Mouse (Mus musculus): ENCODE measurements around the gene Epc2. TPM values are rescaled to one million over a fixed set of nuclear protein-coding genes. Genes with fewer than 3 reads are reported as not detected.

Gene Epc2
- polyA plus RNA-seq, 1 experiment from 2014 or later = 10.3 TPM

DNA sequence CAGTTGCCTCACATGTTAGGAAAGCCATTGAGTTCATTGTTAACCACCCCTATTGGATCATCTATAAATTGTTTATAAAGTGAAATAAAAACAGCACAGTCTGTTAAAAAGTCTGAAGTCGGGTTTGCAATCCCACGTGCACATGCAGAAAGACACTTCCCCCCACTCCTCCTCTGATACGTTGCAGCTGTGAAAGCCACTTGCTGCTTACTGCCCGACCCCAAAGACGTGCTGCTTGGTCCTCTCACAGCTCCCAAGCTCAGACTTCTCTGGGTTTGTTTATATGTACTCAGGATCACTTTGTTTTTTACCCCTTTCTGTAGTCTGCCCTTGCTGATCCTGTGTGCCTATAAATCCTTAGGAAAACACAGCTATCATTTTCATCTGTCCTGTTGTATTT, 96.5 kb downstream of the Epc2 start:
- H3K9ac ChIP-seq = no peak overlapping the region
- no peak overlapping the region for H3K4me2 ChIP-seq
- H3K4me1 ChIP-seq (replicated peaks) = no peaks in the 10 kb centered on the region
- H3K9me3 ChIP-seq = no peaks in the 10 kb centered on the region
- peaks cover 29% of the 10 kb centered on the region for H3K36me3 ChIP-seq
- H3K27me3 ChIP-seq = no peaks in the 10 kb centered on the region
- ATAC-seq (ENCODE audit: low FRiP score, low read depth) = no peak
- no peak overlapping the region for H3K27ac ChIP-seq (replicated peaks)
- 82% methylated on average over 5 of the region's 5 CpGs for WGBS
- H3K4me3 ChIP-seq = no peak overlapping the region

DNA sequence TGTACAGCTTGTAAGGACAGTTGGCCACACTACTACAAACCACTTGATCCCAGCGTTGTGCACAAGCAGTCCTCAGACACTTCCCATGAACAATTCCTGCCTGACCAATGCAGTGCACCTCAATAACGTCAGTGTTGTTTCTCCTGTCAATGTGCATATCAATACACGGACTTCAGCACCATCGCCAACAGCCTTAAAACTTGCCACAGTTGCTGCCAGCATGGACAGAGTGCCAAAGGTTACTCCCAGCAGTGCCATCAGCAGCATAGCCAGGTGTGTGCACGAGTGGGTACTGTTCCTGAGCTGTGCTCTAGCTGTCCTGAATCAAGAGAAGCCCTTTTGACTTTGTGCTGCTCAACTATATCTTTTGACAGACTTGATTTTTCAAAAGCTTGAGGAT, 97.2 kb downstream of the Epc2 start:
- H3K9me3 ChIP-seq = no peaks in the 10 kb centered on the region
- ATAC-seq (ENCODE audit: low FRiP score, low read depth) = no peak

DNA sequence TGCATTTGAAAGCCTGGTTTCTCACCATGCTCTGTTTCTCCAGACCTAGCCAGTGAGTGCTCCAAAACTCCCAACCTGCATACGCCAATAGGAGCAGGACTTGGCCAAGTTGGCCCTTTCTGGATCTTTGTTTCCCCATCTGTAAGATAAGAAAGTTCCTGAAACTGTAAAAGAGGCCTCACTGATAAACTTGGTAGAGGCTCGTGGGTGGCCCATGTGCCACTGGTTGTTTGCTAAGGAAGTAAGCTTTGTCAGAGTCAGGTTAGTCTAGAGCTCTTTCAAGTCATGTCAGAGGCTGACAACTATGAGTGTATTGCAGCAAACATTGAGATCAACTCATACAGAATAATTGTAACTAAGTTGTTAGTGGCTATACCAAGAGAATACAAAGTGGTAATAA, 101.8 kb downstream of the Epc2 start:
- Histone ChIP-seq H3K27me3 (no peaks in the 10 kb centered on the region), H3K4me2 (no peak overlapping the region), H3K9me3 (no peaks in the 10 kb centered on the region), H3K27ac (replicated peaks) (no peak overlapping the region), H3K36me3 (peaks cover 18% of the 10 kb centered on the region), H3K4me1 (replicated peaks) (no peaks in the 10 kb centered on the region), H3K4me3 (no peak overlapping the region), H3K9ac (no peak overlapping the region)
- no peak for ATAC-seq (ENCODE audit: low FRiP score, low read depth)
- 94% methylated on average over 2 of the region's 2 CpGs for WGBS

More for the DNA sequence above, 97.2 kb downstream of the Epc2 start:
- WGBS = 87% methylated on average over 5 of the region's 5 CpGs
- Histone ChIP-seq H3K4me2 (no peak overlapping the region), H3K9ac (no peak overlapping the region), H3K27ac (replicated peaks) (no peak overlapping the region), H3K27me3 (no peaks in the 10 kb centered on the region), H3K36me3 (peaks cover 29% of the 10 kb centered on the region), H3K4me3 (no peak overlapping the region), H3K4me1 (replicated peaks) (no peaks in the 10 kb centered on the region)

DNA sequence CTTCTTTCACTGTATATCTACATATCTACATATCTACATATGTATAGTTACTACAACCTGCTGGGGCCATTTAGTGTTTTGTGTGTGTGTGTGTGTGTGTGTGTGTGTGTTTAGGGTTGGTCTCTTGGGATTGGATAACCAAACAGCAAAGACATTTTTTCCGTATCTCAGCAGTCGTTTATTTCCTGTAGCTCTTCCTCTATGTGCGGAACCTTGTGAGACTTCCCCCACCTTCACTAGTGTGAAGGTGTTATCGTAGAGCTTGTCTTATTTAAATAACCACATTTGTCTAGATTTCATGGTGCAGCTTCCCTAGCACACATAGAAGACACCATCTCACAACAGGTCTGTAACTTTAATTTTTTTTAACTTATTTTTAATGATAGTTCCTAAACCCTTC, 106.1 kb downstream of the Epc2 start:
- no peak overlapping the region for H3K4me2 ChIP-seq
- H3K4me1 ChIP-seq (replicated peaks) = no peaks in the 10 kb centered on the region
- 93% methylated on average over 4 of the region's 4 CpGs for WGBS
- H3K9me3 ChIP-seq = no peaks in the 10 kb centered on the region
- no peak for ATAC-seq (ENCODE audit: low FRiP score, low read depth)
- H3K36me3 ChIP-seq = no peaks in the 10 kb centered on the region; the same call in 1 of the 2 replicates
- H3K9ac ChIP-seq = no peak overlapping the region
- no peak overlapping the region for H3K4me3 ChIP-seq
- H3K27ac ChIP-seq (replicated peaks) = no peak overlapping the region
- H3K27me3 ChIP-seq = no peaks in the 10 kb centered on the region

DNA sequence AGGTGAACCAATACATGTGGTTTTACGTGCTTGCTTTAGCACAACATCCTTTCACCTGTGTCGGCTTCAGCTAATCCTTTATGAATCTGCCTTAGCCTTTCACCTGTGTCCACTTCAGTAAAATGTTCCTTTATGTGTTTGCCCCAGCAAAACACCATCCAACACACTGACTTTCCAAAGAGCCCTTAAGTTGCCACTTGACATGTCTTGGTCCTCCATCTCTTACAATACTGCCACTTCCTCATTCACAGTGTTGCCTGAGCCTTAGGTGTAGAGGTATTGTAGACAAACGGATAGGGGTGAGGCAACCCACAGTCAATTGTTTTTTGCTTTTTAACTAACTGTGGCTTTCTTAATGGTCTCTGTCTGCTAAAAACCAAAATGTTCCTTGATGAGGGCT, 107.1 kb downstream of the Epc2 start:
- Histone ChIP-seq H3K9ac (no peak overlapping the region), H3K4me1 (replicated peaks) (no peaks in the 10 kb centered on the region), H3K9me3 (no peaks in the 10 kb centered on the region), H3K4me3 (no peak overlapping the region), H3K27ac (replicated peaks) (no peak overlapping the region), H3K4me2 (no peak overlapping the region), H3K36me3 (no peaks in the 10 kb centered on the region; the same call in 1 of the 2 replicates), H3K27me3 (no peaks in the 10 kb centered on the region)
- WGBS = 93% methylated on average over 3 of the region's 3 CpGs
- no peak for ATAC-seq (ENCODE audit: low FRiP score, low read depth)

DNA sequence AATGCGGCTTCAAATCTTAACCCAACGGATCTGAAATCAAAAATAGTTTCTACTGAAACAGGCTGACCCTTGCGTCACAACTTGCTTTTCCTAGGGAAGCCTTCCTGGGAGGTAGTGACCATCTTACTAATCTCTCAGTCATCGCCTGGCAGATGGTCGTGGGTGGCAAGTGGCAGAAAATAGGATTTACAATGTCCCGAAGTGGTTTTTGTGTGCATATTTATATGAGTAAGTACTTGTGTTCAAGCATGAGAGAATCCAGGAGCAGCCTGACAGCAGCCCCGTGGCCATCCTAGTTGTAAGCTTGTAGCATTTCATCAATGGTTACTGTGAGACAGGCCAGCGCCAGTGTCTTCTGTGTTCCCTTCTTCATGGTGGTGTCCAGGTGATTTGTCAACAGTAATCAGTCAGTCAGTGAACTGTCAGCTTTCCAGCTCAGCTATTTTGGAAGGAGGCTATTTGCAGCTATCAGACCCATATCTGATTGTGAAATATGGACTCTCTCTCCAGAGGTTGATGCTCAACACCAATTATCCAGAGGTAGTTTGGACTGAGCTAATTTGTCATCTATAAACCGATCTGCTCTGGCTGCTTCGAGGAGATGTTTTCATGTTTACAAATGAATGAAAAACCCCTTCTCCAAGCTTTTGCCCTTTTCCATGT, 111.5 kb downstream of the Epc2 start:
- no peaks in the 10 kb centered on the region for H3K4me1 ChIP-seq (replicated peaks)
- no peak overlapping the region for H3K4me3 ChIP-seq
- H3K9me3 ChIP-seq = no peaks in the 10 kb centered on the region
- WGBS = 78% methylated on average over 10 of the region's 10 CpGs
- no peaks in the 10 kb centered on the region; the same call in 1 of the 2 replicates for H3K36me3 ChIP-seq
- no peak for ATAC-seq (ENCODE audit: low FRiP score, low read depth)
- no peak overlapping the region for H3K9ac ChIP-seq
- H3K27me3 ChIP-seq = no peaks in the 10 kb centered on the region
- no peak overlapping the region for H3K4me2 ChIP-seq
- H3K27ac ChIP-seq (replicated peaks) = no peak overlapping the region

DNA sequence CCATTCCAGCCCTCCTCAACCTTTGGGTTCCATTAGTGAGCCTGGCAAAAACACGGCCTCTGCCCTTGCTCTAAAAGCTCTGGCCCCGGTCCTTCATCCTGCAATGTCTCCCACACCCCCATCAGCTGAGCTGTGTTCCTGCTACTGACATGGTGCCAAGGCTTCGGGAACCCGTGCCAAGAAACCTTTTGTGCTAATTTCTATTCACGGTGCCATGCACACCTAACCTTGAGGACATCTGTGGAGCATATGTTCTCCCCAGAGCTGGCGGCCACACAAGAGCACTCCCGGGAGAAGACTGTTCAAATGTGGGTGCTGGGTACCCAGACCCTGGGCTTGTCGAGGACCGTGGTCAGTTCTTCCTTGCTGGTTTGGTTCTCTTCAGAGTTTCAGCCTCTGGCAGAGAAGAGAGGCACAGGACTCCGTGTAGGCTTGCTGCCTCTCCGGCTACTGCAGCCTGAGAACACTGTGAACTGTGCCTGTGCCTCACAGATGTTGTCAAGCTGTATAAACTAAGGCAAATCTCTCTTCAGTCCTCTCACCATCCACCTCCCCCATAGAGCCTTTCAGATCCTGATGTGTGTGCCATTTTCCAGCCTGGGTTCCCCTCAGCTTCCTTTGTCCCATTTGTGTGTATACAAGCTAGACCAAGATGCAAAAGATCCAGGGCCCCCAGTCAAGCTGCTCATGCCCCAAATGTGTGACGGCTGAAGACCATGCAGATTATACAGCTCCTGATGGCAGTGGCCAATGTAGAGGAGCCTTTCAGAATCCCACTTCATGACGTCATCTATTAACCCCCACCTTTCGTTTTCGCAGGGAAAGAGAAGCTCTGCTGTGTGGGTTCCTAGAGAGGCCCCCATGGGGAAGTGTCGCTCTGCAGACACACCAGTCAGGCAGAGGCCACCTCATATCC, 118.8 kb downstream of the Epc2 start:
- H3K9me3 ChIP-seq = no peaks in the 10 kb centered on the region
- H3K27me3 ChIP-seq = no peaks in the 10 kb centered on the region
- no peak overlapping the region for H3K9ac ChIP-seq
- no peaks in the 10 kb centered on the region for H3K36me3 ChIP-seq
- WGBS = 57% methylated on average over 16 of the region's 16 CpGs
- H3K27ac ChIP-seq (replicated peaks) = no peak overlapping the region
- peak; percentile 42; the same call in 1 of the 2 replicates for ATAC-seq (ENCODE audit: low FRiP score, low read depth)
- peak overlapping the region; percentile 5 for H3K4me2 ChIP-seq
- H3K4me1 ChIP-seq (replicated peaks) = peaks cover 32% of the 10 kb centered on the region
- H3K4me3 ChIP-seq = no peak overlapping the region

DNA sequence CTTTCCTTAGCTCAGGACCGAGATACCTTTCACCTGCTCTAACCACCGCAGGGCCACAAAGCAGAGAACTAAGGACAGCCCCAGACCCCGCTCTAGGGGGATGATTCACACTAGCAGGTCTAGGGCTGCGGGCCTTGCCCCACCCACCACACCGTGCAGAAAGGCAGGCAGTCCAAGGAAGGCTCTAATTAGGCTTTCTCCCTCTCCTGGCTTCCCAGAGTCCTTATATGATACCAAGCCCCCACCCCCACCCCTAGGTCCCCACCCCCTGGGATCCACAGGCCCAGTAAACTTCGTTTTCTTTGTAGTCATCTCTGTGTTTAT, 119.5 kb downstream of the Epc2 start:
- Histone ChIP-seq H3K4me3 (no peak overlapping the region), H3K36me3 (no peaks in the 10 kb centered on the region), H3K4me1 (replicated peaks) (peaks cover 32% of the 10 kb centered on the region), H3K27ac (replicated peaks) (no peak overlapping the region), H3K9ac (no peak overlapping the region), H3K9me3 (no peaks in the 10 kb centered on the region), H3K4me2 (no peak overlapping the region), H3K27me3 (no peaks in the 10 kb centered on the region)
- ATAC-seq (ENCODE audit: low FRiP score, low read depth) = peak; percentile 63; the same call in 1 of the 2 replicates
- WGBS = 63% methylated on average over 6 of the region's 6 CpGs

DNA sequence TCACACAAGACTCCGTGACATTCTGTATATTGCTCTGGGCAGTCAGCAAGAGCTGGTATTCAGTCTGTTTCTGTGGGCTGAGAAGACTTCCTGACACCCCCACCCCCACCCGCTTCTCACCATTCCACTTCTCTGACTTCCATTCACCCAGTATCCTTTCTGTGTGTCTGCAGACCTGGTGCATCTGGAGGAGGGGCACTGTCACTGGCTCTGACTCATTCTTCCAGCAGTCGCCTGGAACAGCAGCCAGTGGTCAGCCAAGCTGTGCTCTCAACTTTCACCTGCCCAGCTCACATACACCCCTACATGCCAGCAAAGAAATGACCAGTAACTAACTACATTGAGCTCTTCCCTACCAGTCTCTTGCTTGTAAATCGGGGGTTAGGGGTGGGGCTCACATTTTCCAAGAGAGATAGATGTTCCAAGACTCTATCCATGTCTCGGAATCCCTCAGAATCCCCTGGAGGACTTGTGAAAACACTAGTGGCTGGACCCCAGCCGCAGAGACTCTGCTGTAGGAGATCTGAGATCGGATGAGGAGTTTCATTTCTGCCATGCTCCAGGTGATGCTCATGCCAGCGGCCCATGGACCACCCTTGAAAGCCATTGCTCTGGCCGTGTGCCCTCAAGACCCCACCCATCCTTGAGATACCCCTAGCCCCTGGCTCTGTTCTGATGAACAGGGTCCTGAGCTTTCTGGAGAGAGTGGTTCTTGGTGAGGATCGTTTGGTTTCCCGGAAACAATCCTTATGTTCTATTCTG, 120.1 kb downstream of the Epc2 start:
- 0 out of 2 replicates have a peak, but pooled peaks have one; percentile 9 for ATAC-seq (ENCODE audit: low FRiP score, low read depth)
- Histone ChIP-seq H3K9me3 (no peaks in the 10 kb centered on the region), H3K27me3 (no peaks in the 10 kb centered on the region), H3K36me3 (no peaks in the 10 kb centered on the region), H3K4me1 (replicated peaks) (peaks cover 32% of the 10 kb centered on the region), H3K9ac (no peak overlapping the region), H3K4me3 (no peak overlapping the region), H3K27ac (replicated peaks) (peak overlapping the region; percentile 61), H3K4me2 (peak overlapping the region; percentile 44)
- 69% methylated on average over 11 of the region's 11 CpGs for WGBS

DNA sequence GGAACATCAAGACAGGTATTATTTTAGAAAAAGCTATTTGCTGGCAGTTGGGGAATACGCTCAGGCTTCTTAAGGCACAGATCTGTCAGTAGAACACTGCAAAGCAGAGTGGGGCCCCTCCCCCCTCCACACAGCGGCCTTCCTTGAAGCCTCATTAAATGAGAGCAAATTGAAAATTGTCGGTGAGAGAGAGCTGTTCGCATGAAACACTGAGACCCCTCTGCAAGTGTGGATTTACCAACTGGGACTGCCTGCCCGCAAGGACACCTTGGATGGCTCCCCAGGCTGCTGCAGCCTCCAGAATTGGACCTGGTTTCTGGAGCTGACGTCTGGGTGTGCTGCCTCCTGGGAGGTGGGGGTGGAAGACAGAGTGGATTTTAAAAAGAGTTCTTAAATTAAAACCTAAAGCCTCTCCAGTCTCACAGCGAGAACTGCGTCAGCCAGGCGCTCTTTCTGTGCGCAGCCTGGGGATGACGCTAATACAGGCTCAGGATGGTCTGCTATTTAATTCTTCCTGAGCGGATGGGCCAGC, 120.9 kb downstream of the Epc2 start:
- Histone ChIP-seq H3K4me2 (peak overlapping the region; percentile 44), H3K9me3 (no peaks in the 10 kb centered on the region), H3K4me1 (replicated peaks) (peaks cover 32% of the 10 kb centered on the region), H3K9ac (no peak overlapping the region), H3K27me3 (no peaks in the 10 kb centered on the region), H3K36me3 (no peaks in the 10 kb centered on the region), H3K27ac (replicated peaks) (peak overlapping the region; percentile 61), H3K4me3 (0 out of 2 replicates have a peak overlapping the region, but pooled peaks have one; percentile 2)
- WGBS = 39% methylated on average over 12 of the region's 12 CpGs
- peak; percentile 80 for ATAC-seq (ENCODE audit: low FRiP score, low read depth)

DNA sequence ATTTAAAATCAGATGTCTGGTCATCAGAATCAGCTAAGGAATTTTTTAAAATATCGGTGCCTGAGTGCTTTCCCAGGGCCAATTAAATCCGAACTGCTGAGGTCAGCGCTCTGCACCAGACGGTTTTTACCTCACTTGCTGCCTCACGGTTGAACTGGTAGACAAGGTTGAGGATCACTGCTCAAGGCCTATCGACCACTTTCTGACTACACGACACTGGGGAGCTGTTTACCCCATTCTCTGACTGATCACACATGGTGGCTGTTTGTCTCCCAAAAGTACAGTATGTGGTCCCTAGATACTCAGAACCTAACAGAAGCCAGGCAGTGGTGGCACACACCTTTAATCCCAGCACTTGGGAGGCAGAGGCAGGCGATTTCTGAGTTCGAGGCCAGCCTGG, 121.4 kb downstream of the Epc2 start:
- Histone ChIP-seq H3K36me3 (no peaks in the 10 kb centered on the region), H3K4me2 (peak overlapping the region; percentile 44), H3K9me3 (no peaks in the 10 kb centered on the region), H3K4me1 (replicated peaks) (peaks cover 32% of the 10 kb centered on the region), H3K27me3 (no peaks in the 10 kb centered on the region), H3K4me3 (no peak overlapping the region), H3K9ac (no peak overlapping the region), H3K27ac (replicated peaks) (peak overlapping the region; percentile 61)
- ATAC-seq (ENCODE audit: low FRiP score, low read depth) = no peak
- 60% methylated on average over 9 of the region's 9 CpGs for WGBS

All from hindbrain, embryonic 15.5 days (tissue).